In the genomic region with DNA sequence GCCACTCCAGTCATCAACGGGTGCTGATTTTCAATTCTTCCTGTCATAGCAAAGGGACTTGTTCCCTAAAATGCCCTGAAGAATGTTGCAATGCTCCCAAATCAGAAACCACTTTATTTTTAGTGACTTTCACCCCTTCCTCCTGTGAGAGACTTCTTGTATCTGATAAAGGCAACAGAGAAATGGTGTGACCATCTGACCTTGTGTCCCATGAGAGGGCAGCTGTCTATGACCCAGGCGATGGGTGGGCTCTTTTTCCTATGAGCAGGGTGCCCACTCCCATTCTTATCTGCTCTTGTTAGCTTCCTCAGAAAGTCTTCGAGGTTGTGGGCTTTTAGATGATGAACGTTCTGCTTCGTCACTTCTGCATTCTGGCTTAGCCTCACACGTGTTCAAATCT, we compare ENCODE assay signal across 20 mouse cellular contexts.
A peak's percentile ranks its signal among the peaks of the same experiment; 100 is the strongest.
DNase-seq lines count a peak whose midpoint lies in the region; ATAC-seq and TF ChIP-seq lines count a peak whose summit lies in the region.
"Had no signal": no experiment of that assay in that cellular context is flagged by ENCODE, and none has a peak within 500 bp of the region (broad histone marks: within the 10 kb centered on the region; RNA-seq: fewer than 3 reads in every experiment).

No protein-coding gene starts in this region.

- no peak for DNase-seq in stomach, postnatal 0 days (ENCODE audit: low spot score)
- no peak for DNase-seq in thymus, postnatal 0 days (ENCODE audit: low spot score)
- no peak for DNase-seq in urinary bladder, postnatal 14 days (ENCODE audit: low spot score)
- DNase-seq: adrenal gland, postnatal 14 days; cerebellum, adult 2 months; cerebellum, postnatal 10 days; embryo, embryonic 11 days; gastrocnemius, postnatal 10 days had no signal

- no peak overlapping the region for H3K9ac ChIP-seq in stomach, postnatal 0 days (ENCODE audit: low read length)
- H3K9ac ChIP-seq: embryonic facial prominence, embryonic 12.5 days; forebrain, embryonic 15.5 days; heart, embryonic 15.5 days; hindbrain, embryonic 15.5 days had no signal

- no peak overlapping the region for H3K4me2 ChIP-seq in stomach, postnatal 0 days (replicated peaks; ENCODE audit: low read depth)
- H3K4me2 ChIP-seq: embryonic facial prominence, embryonic 12.5 days; forebrain, embryonic 15.5 days; heart, embryonic 11.5 days; heart, embryonic 15.5 days; hindbrain, embryonic 15.5 days had no signal

- no peaks in the 10 kb centered on the region for H3K9me3 ChIP-seq in stomach, postnatal 0 days (ENCODE audit: control insufficient read depth, low read length)
- H3K9me3 ChIP-seq: embryonic facial prominence, embryonic 12.5 days; forebrain, embryonic 15.5 days; heart, embryonic 15.5 days; hindbrain, embryonic 15.5 days had no signal

- peak overlapping the region; percentile 19; the same call in 1 of the 2 replicates for H3K27ac ChIP-seq in bone marrow, adult 2 months (ENCODE audit: control insufficient read depth, insufficient read depth, low read depth, low read length, poor library complexity)
- 0 out of 2 replicates have a peak overlapping the region, but pooled peaks have one; percentile 13 for H3K27ac ChIP-seq in stomach, postnatal 0 days (replicated peaks)
- H3K27ac ChIP-seq: embryonic facial prominence, embryonic 12.5 days; forebrain, embryonic 15.5 days; heart, adult 2 months; heart, embryonic 15.5 days; hindbrain, embryonic 15.5 days had no signal

- WGBS in bone marrow, adult 2 months: 4% methylated on average over 6 of the region's 6 CpGs
- WGBS in stomach, postnatal 0 days: 71% methylated on average over 6 of the region's 6 CpGs

- TF ChIP-seq CTCF in bone marrow, adult 2 months (IDR thresholded peaks at IDR 0.05; ENCODE audit: control insufficient read depth, insufficient read depth, low read length): no peak
- no peak for TF ChIP-seq CTCF in stomach, postnatal 0 days (IDR thresholded peaks at IDR 0.05; ENCODE audit: low read depth)

- no peak for TF ChIP-seq EP300 in stomach, postnatal 0 days (optimal IDR thresholded peaks at IDR 0.05)

- no peak for TF ChIP-seq POLR2A in bone marrow, adult 2 months (IDR thresholded peaks at IDR 0.05; ENCODE audit: borderline replicate concordance, control insufficient read depth, low read depth, low read length)

- no peaks in the 10 kb centered on the region for H3K4me1 ChIP-seq in bone marrow, adult 2 months (ENCODE audit: control insufficient read depth, insufficient read depth, low read length)
- no peaks in the 10 kb centered on the region for H3K4me1 ChIP-seq in stomach, postnatal 0 days (replicated peaks; ENCODE audit: control insufficient read depth, insufficient read depth)
- H3K4me1 ChIP-seq: embryonic facial prominence, embryonic 12.5 days; forebrain, embryonic 15.5 days; heart, embryonic 15.5 days; hindbrain, embryonic 15.5 days had no signal

- no peak overlapping the region for H3K4me3 ChIP-seq in bone marrow, adult 2 months (replicated peaks; ENCODE audit: control insufficient read depth, low read depth, low read length)
- H3K4me3 ChIP-seq in stomach, postnatal 0 days (ENCODE audit: low read depth, low read length): no peak overlapping the region
- H3K4me3 ChIP-seq: embryonic facial prominence, embryonic 12.5 days; forebrain, embryonic 15.5 days; heart, adult 2 months; heart, embryonic 15.5 days; hindbrain, embryonic 15.5 days had no signal

- H3K27me3 ChIP-seq in stomach, postnatal 0 days (ENCODE audit: control insufficient read depth, insufficient read depth, low read length): no peaks in the 10 kb centered on the region
- H3K27me3 ChIP-seq: CH12.LX; embryonic facial prominence, embryonic 12.5 days; forebrain, embryonic 15.5 days; heart, embryonic 15.5 days; hindbrain, embryonic 15.5 days; Patski had no signal

- ATAC-seq in common myeloid progenitor, adult 5-6 weeks (replicated peaks; ENCODE audit: low read depth, poor library complexity, severe bottlenecking): peak; percentile 88
- peak; percentile 85 for ATAC-seq in megakaryocyte, adult 5-6 weeks (ENCODE audit: poor library complexity, severe bottlenecking)
- no peak for ATAC-seq in stomach, postnatal 0 days (ENCODE audit: low FRiP score, low TSS enrichment)
- ATAC-seq: activated CD4-positive, CD25-positive, alpha-beta regulatory T cell, adult 4 months; forebrain, embryonic 15.5 days; Patski had no signal

- H3K36me3 ChIP-seq in stomach, postnatal 0 days (ENCODE audit: control insufficient read depth, insufficient read depth, low read length): no peaks in the 10 kb centered on the region
- H3K36me3 ChIP-seq: embryonic facial prominence, embryonic 12.5 days; forebrain, embryonic 15.5 days; heart, embryonic 15.5 days; hindbrain, embryonic 15.5 days had no signal
